Mouse (Mus musculus): ENCODE data around the gene Palld. TPM values are rescaled to one million over a fixed set of nuclear protein-coding genes. Genes with fewer than 3 reads are reported as not detected.

Gene Palld
- 18.1 and 20.6 TPM in 2 replicates for polyA plus RNA-seq (2015; fragmentation: Nextera tagmentation; extraction: Ambion mirVana)

DNA sequence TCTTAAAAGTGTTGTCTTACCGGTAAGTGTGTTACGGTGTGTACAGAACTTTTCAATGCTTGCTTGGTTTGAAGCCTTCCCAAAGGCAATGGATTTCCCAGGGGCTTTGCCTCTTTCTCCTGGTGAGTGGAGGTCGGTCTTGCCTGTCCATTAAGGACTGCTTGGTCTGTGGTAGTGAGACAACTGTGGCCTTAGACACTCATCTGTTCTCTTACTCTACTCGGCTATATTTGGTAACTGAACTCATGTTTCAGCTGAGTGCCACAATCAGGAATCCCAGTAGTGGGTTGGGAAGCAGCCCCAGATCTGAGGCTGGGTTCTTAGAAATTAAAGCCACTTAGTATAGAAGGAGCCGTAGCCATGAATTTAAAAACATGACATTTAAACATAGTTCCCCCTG, at the start of gene Palld:
TSS of gene Palld (minus strand) at position 170 of the 400 bp plus-strand sequence.
- Histone ChIP-seq H3K4me2 (no peak within 1 kb of the TSS), H3K4me1 (replicated peaks) (no peaks in the 10 kb centered on the region), H3K9ac (no peak within 1 kb of the TSS), H3K4me3 (no peak within 1 kb of the TSS), H3K36me3 (no peaks in the 10 kb centered on the region), H3K27ac (replicated peaks) (no peak within 1 kb of the TSS), H3K27me3 (no peaks in the 10 kb centered on the region), H3K9me3 (no peaks in the 10 kb centered on the region)
- ATAC-seq (ENCODE audit: low FRiP score, low read depth): no peak
- WGBS: 87% methylated on average over 5 of the region's 5 CpGs

DNA sequence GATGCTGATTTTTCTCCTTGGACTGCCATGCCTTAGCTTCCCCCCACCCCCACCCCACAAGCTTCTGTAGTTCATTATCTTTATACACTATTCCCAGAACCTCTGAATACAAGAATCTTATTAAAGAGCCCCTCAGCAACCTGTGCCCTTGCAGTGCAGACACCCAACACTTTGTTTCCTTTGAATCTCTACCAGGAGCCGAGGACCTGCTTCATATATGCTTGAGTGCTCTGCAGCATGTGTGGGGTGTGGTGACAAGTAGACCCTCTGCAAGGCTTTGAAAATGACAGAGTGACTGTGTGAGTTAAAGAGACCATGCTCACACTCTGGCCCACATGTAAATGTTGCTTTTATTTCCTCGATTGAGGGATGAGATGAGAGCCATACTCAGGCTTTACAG, 35.1 kb upstream of the Palld start:
- Histone ChIP-seq H3K4me2 (no peak overlapping the region), H3K36me3 (no peaks in the 10 kb centered on the region), H3K4me1 (replicated peaks) (no peaks in the 10 kb centered on the region), H3K9ac (no peak overlapping the region), H3K4me3 (no peak overlapping the region), H3K9me3 (no peaks in the 10 kb centered on the region), H3K27me3 (no peaks in the 10 kb centered on the region), H3K27ac (replicated peaks) (no peak overlapping the region)
- WGBS: 72% methylated on average over 2 of the region's 2 CpGs
- no peak for ATAC-seq (ENCODE audit: low FRiP score, low read depth)

DNA sequence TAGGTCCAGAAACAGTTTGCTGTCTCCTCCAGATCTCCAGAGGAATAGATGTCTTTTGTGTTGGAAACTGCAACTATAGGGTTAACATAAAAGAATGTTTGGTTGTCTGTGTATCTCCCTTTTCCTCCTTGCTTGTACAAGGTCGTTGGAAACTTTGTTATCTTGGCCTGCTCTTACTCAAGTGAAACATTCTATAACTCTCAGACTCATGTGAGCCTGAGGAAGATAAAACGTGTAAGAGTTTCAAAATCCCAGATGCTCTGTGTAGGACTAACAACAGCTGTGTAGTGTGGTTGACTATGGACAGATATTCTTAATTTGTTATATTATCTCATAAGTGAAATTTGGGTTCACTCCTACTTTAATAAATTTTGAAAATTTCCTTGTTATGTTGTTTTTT, 30.8 kb upstream of the Palld start:
- H3K27me3 ChIP-seq: no peaks in the 10 kb centered on the region
- no peak overlapping the region for H3K4me3 ChIP-seq
- H3K9me3 ChIP-seq: no peaks in the 10 kb centered on the region
- no peak overlapping the region for H3K9ac ChIP-seq
- H3K36me3 ChIP-seq: no peaks in the 10 kb centered on the region
- H3K27ac ChIP-seq (replicated peaks): no peak overlapping the region
- no peak overlapping the region for H3K4me2 ChIP-seq
- H3K4me1 ChIP-seq (replicated peaks): peaks cover 1% of the 10 kb centered on the region
- WGBS: 53% methylated on average over 2 of the region's 2 CpGs
- ATAC-seq (ENCODE audit: low FRiP score, low read depth): no peak

DNA sequence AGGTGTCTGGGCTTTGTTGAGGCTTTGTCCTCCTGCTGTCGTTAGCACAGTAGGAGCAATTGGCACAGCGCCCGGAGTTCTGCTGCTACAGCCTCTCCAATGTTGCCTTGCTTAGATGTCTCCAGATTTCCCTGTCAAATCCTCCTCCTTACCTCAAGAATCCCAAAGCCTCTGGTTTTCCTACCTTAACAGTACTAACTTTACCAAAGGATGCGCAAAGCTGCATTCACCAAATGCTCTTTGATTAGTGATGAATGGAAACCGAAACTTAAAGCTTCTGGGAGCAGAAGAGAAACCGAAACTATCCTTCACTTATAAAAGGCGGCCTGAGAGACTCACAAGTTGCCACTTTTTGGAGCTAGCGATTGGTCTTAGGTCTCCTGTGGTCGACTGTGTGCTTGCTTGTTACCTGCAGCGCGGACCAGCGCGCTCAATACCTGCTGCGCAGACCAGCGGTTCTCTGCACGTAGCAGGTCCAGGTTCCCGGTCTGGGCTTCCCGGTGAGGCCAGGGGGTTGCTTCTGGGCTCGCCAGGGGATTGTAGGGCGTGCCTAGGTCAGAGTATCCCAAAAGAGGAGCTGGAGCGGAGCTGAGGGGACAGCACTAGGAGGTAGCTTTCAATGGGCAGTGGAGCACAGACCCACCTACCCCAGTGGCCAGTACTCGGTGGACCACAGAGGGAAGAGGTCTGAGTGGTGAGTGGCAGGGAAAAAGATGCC, 25.4 kb upstream of the Palld start, which contains the start of gene Ddx60:
TSS of gene Ddx60 (plus strand) at position 311 of the 718 bp plus-strand sequence.
- Histone ChIP-seq H3K36me3 (no peaks in the 10 kb centered on the region), H3K9me3 (no peaks in the 10 kb centered on the region), H3K9ac (0 out of 2 replicates have a peak within 1 kb of the TSS, but pooled peaks have one; percentile 20), H3K27me3 (no peaks in the 10 kb centered on the region), H3K4me2 (peak within 1 kb of the TSS; percentile 70), H3K4me3 (peak within 1 kb of the TSS; percentile 42), H3K27ac (replicated peaks) (no peak within 1 kb of the TSS), H3K4me1 (replicated peaks) (peaks cover 7% of the 10 kb centered on the region)
- peak; percentile 45; the same call in 1 of the 2 replicates for ATAC-seq (ENCODE audit: low FRiP score, low read depth)
- WGBS: 13% methylated on average over 22 of the region's 22 CpGs

DNA sequence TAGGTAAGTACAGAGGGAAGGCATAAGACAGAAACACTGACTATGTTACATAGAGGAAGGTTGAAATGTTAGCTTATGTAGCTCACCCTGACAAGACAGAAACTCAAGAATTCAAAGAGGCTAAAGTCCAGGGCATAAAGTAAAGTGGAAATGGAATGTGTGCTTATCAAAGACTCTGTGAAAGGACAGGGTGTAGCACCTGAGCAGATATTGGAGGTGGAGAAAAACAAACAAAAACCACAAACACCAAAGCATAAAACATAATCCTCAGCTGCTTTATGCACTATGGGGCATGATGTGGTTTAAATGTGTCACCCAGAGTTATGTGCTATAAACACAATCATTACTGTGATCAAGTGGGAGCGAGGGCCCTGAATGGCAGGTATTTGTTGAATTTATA, 22.0 kb upstream of the Palld start:
- no peaks in the 10 kb centered on the region for H3K27me3 ChIP-seq
- peaks cover 7% of the 10 kb centered on the region for H3K4me1 ChIP-seq (replicated peaks)
- WGBS: 94% methylated on average over 1 of the region's 1 CpGs
- no peak overlapping the region for H3K9ac ChIP-seq
- no peaks in the 10 kb centered on the region for H3K36me3 ChIP-seq
- H3K27ac ChIP-seq (replicated peaks): no peak overlapping the region
- no peak for ATAC-seq (ENCODE audit: low FRiP score, low read depth)
- H3K4me2 ChIP-seq: no peak overlapping the region
- H3K9me3 ChIP-seq: no peaks in the 10 kb centered on the region
- H3K4me3 ChIP-seq: no peak overlapping the region

DNA sequence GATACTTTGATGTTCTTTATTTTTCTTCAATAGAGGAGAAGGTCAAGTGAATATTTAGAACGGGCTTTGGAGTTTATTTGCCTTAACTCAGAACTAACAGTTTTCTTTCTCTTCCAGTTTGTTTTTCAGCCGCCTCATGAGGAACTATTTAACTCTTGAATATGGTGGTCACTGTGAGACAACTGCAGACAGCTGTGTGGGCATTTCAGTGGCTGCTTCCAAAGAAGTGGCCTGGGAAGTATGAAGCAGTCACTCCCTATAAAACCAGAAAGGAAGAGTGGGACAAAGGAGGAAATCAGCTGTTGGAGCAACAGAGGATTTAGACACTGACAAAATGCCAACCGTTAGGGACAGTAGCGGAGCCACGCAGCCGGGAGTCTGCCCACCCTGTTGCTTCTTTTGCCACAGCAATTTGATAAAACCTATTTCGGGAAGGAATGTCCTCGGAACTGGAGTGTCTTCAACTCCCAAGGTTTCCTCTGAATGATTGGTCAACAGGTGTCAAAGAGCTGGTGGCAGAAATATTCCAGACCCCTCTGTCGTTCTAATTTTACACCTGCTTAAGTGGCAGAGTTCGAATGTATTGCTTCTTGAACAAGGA, 19.1 kb upstream of the Palld start:
- H3K4me3 ChIP-seq: no peak overlapping the region
- H3K4me2 ChIP-seq: no peak overlapping the region
- H3K9me3 ChIP-seq: no peaks in the 10 kb centered on the region
- H3K27me3 ChIP-seq: no peaks in the 10 kb centered on the region
- H3K36me3 ChIP-seq: no peaks in the 10 kb centered on the region
- ATAC-seq (ENCODE audit: low FRiP score, low read depth): no peak
- no peak overlapping the region for H3K9ac ChIP-seq
- 85% methylated on average over 10 of the region's 10 CpGs for WGBS
- H3K4me1 ChIP-seq (replicated peaks): no peaks in the 10 kb centered on the region
- no peak overlapping the region for H3K27ac ChIP-seq (replicated peaks)

DNA sequence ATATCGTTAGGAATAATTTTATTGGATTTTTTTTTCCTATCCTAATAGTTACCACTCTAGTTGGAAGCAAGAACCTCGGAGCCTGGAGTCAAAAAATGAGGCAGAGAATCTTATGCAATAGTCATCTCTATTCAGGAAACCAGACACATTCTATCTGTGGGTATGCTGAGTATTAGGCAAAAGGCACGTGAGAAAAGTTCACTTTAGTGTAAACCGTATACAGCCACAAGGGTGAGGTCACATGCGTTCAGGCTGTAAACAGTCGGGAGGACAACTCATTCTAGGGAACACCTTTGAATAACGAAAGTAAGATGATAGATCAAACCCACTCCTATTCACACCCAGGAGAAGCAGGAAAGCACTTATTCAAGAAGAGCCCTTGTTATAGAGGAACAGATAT, 17.9 kb upstream of the Palld start:
- no peaks in the 10 kb centered on the region for H3K4me1 ChIP-seq (replicated peaks)
- H3K27me3 ChIP-seq: no peaks in the 10 kb centered on the region
- ATAC-seq (ENCODE audit: low FRiP score, low read depth): no peak
- WGBS: 78% methylated on average over 7 of the region's 7 CpGs
- no peak overlapping the region for H3K9ac ChIP-seq
- H3K4me3 ChIP-seq: no peak overlapping the region
- H3K36me3 ChIP-seq: no peaks in the 10 kb centered on the region
- no peak overlapping the region for H3K27ac ChIP-seq (replicated peaks)
- no peaks in the 10 kb centered on the region for H3K9me3 ChIP-seq
- no peak overlapping the region for H3K4me2 ChIP-seq

DNA sequence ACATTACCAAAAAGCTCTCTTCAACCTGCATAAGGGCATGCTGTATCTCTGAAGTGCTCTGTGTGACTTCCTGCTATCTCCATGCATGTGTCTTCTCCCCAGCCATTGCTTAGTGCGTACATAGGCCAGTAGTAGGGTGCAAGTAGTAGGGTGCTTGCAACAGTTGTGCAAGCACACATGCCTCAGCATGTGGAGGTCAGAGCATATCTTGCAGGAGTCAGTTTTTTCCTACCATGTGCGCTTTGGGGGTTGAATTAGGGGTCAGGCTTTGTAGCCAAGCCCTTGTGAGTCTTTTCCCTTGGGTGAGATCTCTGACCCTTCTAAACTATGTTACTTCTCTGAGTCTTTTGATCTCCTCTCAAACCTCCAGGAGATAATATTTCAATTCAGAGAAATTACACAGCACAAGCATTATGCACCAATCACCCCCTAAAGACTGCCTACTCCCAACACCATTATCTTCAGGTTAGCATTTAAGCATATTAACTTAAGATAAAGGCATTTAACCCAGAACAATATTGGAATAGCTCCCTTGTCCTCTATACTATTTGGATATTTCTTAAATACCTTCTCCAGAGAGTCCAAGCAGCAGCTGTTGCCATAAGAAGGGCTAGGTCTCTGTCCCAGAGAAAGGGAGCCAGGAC, 16.8 kb upstream of the Palld start:
- no peaks in the 10 kb centered on the region for H3K9me3 ChIP-seq
- no peak overlapping the region for H3K27ac ChIP-seq (replicated peaks)
- 95% methylated on average over 2 of the region's 2 CpGs for WGBS
- H3K36me3 ChIP-seq: no peaks in the 10 kb centered on the region
- no peaks in the 10 kb centered on the region for H3K4me1 ChIP-seq (replicated peaks)
- no peaks in the 10 kb centered on the region for H3K27me3 ChIP-seq
- H3K4me2 ChIP-seq: no peak overlapping the region
- ATAC-seq (ENCODE audit: low FRiP score, low read depth): no peak
- no peak overlapping the region for H3K9ac ChIP-seq
- no peak overlapping the region for H3K4me3 ChIP-seq

DNA sequence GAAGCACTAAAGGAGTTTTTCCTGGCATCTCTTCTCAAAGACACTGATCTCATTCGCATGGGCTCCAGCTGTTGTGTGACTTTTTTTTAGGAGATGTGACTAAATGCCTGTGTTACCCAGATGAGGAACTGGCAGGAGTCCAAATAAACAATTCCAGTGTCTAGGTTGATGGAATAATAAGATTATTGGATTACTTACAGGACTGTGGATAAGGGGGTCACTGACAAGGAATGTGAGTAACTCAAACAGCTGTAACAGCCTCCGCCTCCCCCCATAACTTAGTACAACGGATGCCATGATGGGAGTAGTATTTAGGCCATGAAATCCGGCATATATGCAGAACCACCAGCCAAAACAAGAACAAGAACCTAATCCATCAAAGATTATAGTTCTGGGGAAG, 14.8 kb upstream of the Palld start:
- Histone ChIP-seq H3K9me3 (no peaks in the 10 kb centered on the region), H3K27me3 (no peaks in the 10 kb centered on the region), H3K4me1 (replicated peaks) (no peaks in the 10 kb centered on the region), H3K4me3 (no peak overlapping the region), H3K9ac (no peak overlapping the region), H3K36me3 (no peaks in the 10 kb centered on the region), H3K4me2 (no peak overlapping the region), H3K27ac (replicated peaks) (no peak overlapping the region)
- 87% methylated on average over 4 of the region's 4 CpGs for WGBS
- no peak for ATAC-seq (ENCODE audit: low FRiP score, low read depth)

DNA sequence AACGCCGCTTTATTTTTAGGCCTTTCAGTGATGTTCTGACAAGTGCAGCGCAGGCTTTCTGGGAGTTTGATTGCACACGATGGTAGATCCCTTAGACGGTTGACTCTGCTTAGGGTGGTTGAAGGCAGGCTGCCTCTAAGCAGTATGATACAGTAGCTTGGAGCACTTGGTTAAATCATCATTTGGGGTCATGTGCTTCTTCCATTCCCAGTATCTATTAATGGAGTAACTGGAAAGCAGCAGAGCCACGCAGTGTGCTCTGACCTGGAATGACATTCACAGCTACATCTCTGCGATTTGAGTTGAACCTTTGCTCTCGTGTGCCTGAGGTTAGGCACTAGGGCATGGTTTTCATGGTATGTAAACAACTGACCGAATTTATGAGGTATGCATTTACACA, 11.5 kb upstream of the Palld start:
- H3K36me3 ChIP-seq: no peaks in the 10 kb centered on the region
- no peak overlapping the region for H3K4me2 ChIP-seq
- no peaks in the 10 kb centered on the region for H3K27me3 ChIP-seq
- no peak overlapping the region for H3K9ac ChIP-seq
- no peaks in the 10 kb centered on the region for H3K9me3 ChIP-seq
- H3K27ac ChIP-seq (replicated peaks): no peak overlapping the region
- no peaks in the 10 kb centered on the region for H3K4me1 ChIP-seq (replicated peaks)
- H3K4me3 ChIP-seq: no peak overlapping the region
- 87% methylated on average over 9 of the region's 9 CpGs for WGBS
- ATAC-seq (ENCODE audit: low FRiP score, low read depth): no peak

DNA sequence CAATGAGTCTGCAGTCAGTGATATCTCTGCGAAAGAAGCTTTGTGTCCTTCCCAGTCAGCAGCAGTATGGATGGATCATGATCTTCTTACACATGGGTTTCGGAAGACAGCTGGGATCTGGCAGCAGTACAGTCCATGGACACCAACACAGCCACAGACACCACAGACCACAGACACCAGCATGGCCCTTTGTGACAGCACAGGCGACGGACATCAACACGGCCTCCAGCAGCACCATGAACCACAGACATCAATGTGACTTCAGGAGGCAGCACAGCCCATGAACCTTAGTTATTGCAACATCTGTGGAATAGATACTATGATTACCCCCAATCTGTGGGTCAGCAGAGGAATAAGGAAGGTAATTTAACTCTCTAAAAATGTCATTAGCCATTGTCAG, 10.3 kb upstream of the Palld start:
- Histone ChIP-seq H3K4me3 (no peak overlapping the region), H3K27ac (replicated peaks) (no peak overlapping the region), H3K36me3 (no peaks in the 10 kb centered on the region), H3K27me3 (no peaks in the 10 kb centered on the region), H3K9me3 (no peaks in the 10 kb centered on the region), H3K4me2 (no peak overlapping the region), H3K4me1 (replicated peaks) (no peaks in the 10 kb centered on the region), H3K9ac (no peak overlapping the region)
- 98% methylated on average over 5 of the region's 5 CpGs for WGBS
- no peak for ATAC-seq (ENCODE audit: low FRiP score, low read depth)

DNA sequence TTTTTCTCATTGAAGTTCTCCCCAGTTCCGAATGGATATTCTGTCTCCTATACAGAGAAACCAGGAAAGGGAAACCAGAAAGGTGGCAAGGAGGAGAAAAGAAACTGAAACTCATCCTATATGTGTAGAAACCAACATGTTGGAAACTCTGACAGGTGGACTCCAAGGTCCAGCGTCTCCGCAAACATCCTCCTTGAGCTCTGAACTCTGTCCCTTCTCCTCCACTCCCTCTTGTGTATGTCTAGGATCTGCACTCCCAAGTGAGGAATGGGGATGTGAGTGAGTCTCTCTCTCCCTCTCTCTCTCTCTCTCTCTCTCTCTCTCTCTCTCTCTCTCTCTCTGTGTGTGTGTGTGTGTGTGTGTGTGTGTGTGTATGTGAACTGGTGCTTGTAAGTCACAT, 6.8 kb upstream of the Palld start:
- ATAC-seq (ENCODE audit: low FRiP score, low read depth): no peak
- H3K27ac ChIP-seq (replicated peaks): no peak overlapping the region

More for the DNA sequence above, 6.8 kb upstream of the Palld start:
- H3K9me3 ChIP-seq: no peaks in the 10 kb centered on the region
- no peak overlapping the region for H3K4me3 ChIP-seq
- no peaks in the 10 kb centered on the region for H3K27me3 ChIP-seq
- H3K4me2 ChIP-seq: no peak overlapping the region
- WGBS: 93% methylated on average over 3 of the region's 3 CpGs
- H3K4me1 ChIP-seq (replicated peaks): no peaks in the 10 kb centered on the region
- no peaks in the 10 kb centered on the region for H3K36me3 ChIP-seq
- no peak overlapping the region for H3K9ac ChIP-seq
